Mouse (Mus musculus) spleen, postnatal 4 days (tissue): Measurements from ENCODE around the gene Sema5a.

ENCODE experiments used
- DNase-seq, 2 experiments: peaks; one replicate each; pipeline ENCODE4 v3.0.0; 2022; ENCODE audit warnings: low spot score in 2 of 2

Gene Sema5a

DNA sequence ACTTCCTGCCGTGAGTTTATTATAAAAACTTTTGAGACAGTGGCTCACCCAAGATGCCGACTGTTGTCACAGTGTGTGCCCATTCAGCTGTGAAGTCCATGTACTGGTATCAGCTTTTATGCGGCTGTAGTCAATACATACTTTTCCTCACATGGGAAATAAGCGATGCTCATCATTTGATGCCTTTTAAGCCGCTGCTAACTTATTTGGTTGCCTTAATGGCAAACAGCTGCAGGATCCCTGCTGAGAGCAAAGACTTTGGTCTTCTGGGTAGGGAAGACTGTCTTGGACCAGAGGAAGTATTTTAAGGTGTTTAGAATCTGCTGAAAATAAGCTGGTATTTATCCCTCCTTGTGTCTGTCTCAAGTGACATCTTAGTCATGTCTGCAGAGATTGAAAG is 2.7 kb downstream of the Sema5a start:
- no peak for DNase-seq

DNA sequence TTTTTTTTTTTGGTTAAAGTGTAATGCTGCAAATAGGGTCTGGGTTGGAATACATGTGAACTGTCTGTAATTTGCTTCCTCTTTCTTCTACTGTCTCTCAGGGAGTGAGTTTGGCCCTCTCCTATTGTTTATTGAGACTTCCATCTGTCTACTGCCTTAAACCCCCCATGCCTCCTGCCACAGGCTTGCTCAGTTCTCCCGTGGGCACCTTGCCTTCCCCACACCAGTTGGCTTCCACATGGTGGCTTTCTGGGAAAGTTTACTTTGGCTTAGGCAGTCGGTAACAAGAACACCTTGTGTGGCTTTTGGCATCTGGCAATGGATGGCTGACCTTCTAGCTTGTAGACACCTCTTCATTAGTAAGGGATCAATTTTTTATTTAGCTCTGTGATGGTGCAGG is 10.2 kb downstream of the Sema5a start:
- no peak for DNase-seq

GRCm38 (mm10) chr15:32257340-32257739 is 12.7 kb downstream of the Sema5a start:
- DNase-seq, result no peak

DNA sequence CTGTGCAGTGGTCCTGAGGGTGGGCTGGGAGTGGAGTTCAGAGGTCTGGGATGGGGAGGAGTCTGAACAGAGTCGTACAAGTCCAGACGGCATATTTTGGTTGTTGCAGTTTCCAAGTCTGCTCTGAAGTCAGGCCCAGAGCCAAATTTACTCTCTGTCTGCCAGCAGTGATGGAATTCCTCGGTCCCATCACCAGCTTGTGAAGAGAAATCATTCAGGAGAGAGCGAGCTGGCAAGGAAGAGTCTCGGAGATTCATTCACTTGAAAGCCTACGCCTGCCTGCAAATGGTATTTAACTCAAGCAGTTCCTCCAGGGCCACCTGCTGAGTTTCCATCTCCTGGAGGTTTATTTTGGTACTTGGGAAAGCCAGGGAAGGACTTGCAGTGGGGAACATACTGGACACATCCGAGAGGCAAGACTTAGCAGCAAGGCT is 13.3 kb downstream of the Sema5a start:
- DNase-seq, result no peak

GRCm38 (mm10) chr15:32259362-32260096 is 14.9 kb downstream of the Sema5a start:
- no peak for DNase-seq

- no peak for DNase-seq
These were observed 16.3 kb downstream of the Sema5a start for GRCm38 (mm10) chr15:32260942-32261341.

DNA sequence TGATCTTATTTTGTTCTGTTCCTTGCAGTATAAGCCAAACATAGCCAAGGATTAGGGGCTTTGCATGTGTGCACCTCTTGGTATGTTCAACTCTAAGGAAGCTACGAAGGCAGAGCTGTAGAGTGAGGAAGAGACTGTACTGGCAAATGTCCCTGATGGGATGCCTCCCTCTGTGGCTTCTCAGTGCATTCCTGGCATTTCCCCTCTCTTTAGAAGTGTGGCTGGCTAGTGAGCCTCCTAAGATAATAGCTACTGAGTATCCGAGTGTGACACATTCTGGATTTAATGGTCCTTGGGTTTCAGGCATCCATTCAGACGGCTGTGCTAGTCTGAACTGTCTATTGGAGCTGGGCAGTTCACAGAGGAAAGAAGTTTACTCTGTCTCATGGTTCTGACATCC is 19.0 kb downstream of the Sema5a start:
- DNase-seq, result no peak

- no peak for DNase-seq
These were observed 20.3 kb downstream of the Sema5a start for GRCm38 (mm10) chr15:32264822-32265377.

DNA sequence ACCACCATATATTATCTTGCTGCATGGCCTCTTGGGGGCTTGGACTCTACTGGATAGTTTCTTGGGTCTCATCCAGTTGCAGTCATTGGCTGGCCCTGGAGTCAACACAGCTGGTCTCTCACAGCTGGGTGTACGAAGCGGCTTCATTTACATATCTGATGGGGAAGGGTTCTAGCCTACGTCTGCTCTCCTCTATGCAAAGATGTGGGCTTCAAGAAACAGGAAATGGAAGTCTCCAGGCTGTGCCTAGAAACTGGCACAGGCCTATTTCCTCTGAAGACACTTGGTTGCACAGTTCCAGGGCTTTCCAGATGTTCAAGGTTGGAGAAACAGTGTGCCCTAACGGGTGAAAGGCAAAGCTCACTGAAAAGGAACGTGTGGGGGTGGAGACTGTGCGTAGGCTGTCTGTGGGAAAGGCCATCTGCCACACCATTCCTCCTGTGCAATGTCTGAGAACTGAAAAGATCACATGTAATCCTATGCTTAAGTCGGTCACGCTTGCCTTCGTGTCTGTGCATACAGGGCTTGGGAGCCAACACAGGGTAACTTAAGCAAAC is 20.8 kb downstream of the Sema5a start:
- no peak for DNase-seq

GRCm38 (mm10) chr15:32266122-32266820 is 21.7 kb downstream of the Sema5a start:
- no peak for DNase-seq

DNA sequence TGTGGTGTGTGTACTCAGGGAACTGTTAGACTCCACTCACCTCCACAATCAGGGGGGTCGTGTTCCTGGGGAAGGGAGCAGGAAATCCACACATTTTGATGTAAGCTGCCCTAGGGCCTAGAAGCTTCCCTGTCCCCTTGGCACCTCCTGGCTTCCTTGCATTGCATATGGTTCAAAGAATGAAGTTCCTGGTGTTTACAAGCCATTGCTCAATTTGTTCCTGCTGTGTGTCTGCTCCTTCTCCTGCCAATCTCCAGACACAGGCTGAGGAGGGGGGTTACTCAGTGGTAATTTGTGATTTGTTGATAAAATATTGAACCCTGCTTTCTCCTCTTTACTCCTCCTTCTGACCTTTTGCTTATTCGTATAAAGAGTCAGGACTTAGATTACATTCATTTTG is 25.5 kb downstream of the Sema5a start:
- DNase-seq, result no peak

DNA sequence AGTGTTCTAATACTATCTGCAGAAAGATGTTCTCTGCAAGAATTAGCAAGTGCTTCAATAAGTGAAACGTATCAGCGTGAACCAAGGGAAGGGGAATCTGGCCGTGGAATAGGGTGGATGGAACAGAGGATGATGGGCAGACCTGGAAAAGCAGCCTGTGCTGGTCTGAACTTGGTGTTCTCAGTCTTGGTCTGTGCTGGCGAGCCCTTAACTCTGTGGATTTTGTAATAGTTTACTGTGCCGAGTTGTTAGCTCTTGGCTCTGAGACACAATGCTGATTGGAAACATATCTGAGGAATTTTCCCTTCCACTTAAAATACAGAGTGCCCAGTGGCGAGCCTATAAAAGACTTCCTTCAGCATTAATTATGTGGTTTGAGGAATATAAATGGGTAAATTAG is 29.3 kb downstream of the Sema5a start:
- DNase-seq, result no peak

- no peak for DNase-seq
These were observed 30.4 kb downstream of the Sema5a start for GRCm38 (mm10) chr15:32275020-32275419.

DNA sequence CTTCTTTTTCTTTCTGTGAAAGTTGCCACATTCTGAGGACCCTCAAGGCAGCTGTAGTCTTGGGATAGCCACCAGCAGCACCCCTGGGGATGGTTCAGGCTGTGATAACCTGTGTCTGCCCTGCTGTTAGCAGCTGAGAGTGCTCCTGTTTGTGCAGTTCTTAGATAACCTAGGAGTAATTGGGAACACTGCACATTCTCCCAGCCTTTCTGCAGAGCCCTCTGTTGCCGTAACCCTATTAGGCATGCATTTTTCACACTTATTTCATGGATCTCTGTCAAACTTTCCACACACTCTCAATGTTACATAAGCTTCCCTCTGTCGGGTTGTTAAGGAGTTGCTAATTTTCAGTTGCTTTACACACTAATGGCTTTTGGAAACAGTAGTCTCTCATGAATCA is 34.0 kb downstream of the Sema5a start:
- no peak for DNase-seq

DNA sequence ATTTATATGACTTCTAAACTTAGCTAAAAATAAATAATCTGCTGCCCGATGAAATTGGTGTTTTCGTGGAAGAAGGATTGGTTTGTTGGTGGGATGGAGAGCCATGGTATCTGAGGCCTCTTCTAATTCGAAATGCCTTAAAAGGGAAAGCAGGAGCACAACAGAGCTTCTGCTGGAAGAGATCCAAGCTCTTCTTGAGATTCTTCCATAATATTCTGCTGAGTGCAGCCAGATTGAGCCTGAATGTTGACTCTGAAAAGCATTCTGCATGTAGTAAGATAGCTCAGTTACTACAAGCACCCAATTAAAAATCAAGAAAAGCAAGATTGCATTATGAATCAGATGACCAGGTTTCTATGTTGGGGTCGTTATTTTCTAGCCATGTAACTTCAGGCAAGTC is 36.8 kb downstream of the Sema5a start:
- no peak for DNase-seq

DNA sequence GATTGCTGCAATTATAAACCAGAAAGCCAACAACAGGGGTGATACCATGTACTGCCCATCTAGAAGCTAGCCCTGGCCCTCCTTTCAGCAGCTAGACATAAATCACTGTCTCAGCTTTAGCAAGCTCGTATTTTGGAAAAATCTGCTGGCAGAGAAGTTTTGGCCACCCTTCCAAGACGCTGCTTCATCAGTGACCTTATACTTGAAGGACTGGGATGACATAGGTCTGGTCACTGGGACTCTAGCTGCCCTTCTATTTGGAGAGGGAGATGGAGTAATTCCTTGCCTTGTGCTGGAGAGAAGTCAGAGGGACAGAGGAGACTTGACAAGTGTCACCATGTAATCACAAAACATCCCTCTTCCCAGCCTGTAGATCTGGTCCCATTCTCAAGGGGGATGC is 40.1 kb downstream of the Sema5a start:
- no peak for DNase-seq

DNA sequence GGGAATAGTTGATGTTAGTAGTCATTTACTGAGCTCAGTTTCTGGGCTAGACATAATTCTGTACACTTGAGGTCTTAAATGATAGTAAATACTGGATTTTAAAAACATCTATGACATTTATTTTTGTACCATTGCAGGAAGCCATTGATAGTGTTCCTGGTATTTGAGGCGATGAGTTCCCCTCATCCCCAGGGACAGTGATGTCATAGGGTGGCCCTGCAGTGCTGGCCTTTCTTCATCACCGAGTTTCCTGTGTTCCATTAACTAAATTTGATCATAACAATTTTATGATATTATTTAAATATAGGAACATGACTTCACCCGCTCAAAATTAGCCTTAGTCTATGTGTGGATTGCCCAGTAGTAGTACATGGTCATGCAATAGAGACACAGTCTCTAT is 41.7 kb downstream of the Sema5a start:
- no peak for DNase-seq

GRCm38 (mm10) chr15:32288480-32288879 is 43.9 kb downstream of the Sema5a start:
- no peak for DNase-seq

GRCm38 (mm10) chr15:32291000-32291399 is 46.4 kb downstream of the Sema5a start:
- DNase-seq, result no peak

DNA sequence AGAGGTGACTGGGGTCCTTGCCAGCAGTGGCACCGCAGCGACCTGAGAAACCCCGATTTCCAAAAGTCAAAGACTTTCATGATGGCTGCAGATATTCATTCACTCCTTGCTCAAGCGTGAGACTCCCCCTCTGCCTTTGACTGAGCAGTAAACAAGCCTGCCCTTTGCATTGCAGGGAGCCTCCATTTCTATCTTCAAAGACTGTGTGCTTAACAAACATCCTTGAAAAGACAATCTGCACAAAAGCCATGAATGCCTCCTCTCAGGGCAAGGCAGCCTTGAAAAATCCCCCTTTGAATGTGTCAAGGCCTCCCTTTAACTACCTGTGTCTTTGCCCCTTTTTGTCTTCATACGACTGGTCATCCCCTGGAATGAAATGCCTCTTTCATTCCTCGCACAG is 51.9 kb downstream of the Sema5a start:
- no peak for DNase-seq

- no peak for DNase-seq
These were observed 52.7 kb downstream of the Sema5a start for GRCm38 (mm10) chr15:32297266-32297665.

GRCm38 (mm10) chr15:32298525-32298924 is 53.9 kb downstream of the Sema5a start:
- no peak for DNase-seq

GRCm38 (mm10) chr15:32300991-32301390 is 56.4 kb downstream of the Sema5a start:
- DNase-seq, result no peak
